Mouse (Mus musculus): ENCODE results near the gene Rgs5. TPM values are rescaled to one million over a fixed set of nuclear protein-coding genes. Genes with fewer than 3 reads are reported as not detected.

The Rgs5 gene
- polyA plus RNA-seq, 1 experiment from 2014 or later, result 1.1 TPM

DNA sequence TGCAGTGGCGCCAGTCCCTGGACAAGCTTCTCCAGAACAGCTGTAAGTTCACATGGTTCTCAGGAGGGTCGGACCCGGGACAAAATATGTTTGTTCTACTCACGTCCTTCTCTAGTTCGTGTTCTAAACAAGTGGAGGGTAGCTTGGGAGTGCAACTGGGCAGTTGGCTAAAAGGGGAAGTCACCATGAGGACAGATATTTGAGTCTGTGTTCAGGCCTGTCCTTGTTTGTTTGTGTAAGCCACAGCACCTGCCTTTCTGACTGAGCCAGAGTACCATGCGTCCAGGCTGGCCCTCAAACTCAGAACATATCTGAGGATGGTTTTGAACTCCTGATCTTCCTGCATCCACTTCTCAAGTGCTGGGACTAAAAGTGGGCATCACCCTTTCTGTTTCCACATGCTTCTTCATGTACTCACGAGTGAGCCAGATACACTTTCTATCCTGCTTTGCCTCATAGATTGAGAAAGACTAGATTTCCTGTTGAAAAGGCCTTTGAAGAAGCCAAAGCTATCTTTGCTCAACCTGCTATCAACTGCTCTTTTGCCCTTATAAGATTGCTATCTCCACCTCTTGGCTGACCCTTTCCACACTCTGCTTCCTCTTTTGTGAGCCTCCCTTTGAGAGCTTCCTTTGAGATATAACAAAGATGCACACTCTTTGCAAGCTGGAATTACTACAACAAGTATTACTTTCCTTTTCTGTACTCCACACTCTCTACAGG is 27.6 kb downstream of the Rgs5 start:
- Histone ChIP-seq H3K36me3 (no peaks in the 10 kb centered on the region), H3K27ac (no peak overlapping the region), H3K27me3 (ENCODE audit: low read depth, poor library complexity, severe bottlenecking) (no peaks in the 10 kb centered on the region), H3K4me1 (no peaks in the 10 kb centered on the region), H3K4me3 (no peak overlapping the region), H3K9me3 (replicated peaks) (no peaks in the 10 kb centered on the region)
- WGBS, result 91% methylated on average over 7 of the region's 7 CpGs
- DNase-seq (ENCODE audit: low spot score), result no peak

DNA sequence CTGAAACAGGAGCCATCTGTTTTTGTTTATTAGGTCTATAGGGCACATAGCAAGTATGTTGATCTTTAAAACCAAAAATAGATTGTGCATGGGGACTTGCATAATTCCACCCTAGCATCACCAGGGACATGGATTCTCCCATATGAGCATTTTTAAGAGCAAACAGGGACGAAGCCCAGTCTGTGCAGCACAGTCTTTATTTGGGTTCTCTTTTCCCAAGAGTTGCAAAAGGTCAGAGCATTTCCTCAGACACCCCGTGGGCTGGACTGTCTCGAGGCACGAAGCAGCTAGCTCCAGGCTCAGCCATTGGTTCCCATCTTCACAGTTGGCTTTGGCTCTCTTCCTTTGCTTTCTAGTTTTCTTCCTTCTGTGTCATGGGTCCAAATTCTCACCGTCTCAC is 30.0 kb downstream of the Rgs5 start:
- WGBS, result 80% methylated on average over 5 of the region's 5 CpGs
- no peak overlapping the region for H3K4me3 ChIP-seq
- no peaks in the 10 kb centered on the region for H3K4me1 ChIP-seq
- H3K9me3 ChIP-seq (replicated peaks), result no peaks in the 10 kb centered on the region
- H3K36me3 ChIP-seq, result no peaks in the 10 kb centered on the region
- no peak overlapping the region for H3K27ac ChIP-seq
- no peak for DNase-seq (ENCODE audit: low spot score)
- no peaks in the 10 kb centered on the region for H3K27me3 ChIP-seq (ENCODE audit: low read depth, poor library complexity, severe bottlenecking)

DNA sequence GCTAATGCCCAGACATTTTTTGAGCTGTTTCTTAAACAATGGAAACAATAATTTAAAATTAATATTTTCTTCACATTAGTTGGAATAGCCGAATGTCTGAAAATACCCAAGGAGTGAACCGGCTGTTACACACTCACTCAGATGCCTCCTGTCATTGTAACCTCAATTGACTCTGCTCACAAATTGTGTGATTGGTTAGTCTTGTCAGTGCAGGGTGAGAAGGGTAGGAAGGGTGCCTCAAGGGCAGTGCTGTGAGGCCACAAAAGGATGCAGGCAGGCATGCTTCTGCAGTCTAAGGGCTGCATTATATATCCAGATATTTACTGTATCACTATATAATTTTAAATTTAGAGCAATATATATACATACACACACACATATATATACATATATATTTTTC is 37.7 kb downstream of the Rgs5 start:
- Histone ChIP-seq H3K4me3 (no peak overlapping the region), H3K36me3 (no peaks in the 10 kb centered on the region), H3K27me3 (ENCODE audit: low read depth, poor library complexity, severe bottlenecking) (no peaks in the 10 kb centered on the region), H3K27ac (no peak overlapping the region), H3K4me1 (no peaks in the 10 kb centered on the region), H3K9me3 (replicated peaks) (no peaks in the 10 kb centered on the region)
- 87% methylated on average over 2 of the region's 2 CpGs for WGBS
- DNase-seq (ENCODE audit: low spot score), result no peak

DNA sequence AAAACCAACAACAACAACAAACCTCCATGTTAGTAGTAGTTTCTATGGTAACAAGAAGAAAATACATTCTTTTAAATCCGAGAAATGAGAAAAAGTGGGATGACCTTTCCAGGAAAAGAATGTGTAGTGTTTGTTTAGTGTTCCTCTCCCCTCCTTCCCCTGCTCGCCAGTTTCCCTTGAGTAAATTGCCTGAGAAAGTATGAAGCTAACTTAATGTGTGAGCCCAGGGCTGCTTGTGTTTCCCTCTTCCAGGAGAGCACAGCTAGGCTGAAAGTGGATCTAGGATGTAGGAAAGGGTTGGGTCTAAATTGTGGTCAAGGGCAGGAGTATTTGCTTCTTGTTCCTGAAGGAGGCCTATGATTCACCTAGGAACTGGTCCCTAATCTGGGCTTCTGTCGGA is 38.2 kb downstream of the Rgs5 start:
- H3K27ac ChIP-seq, result no peak overlapping the region
- H3K27me3 ChIP-seq (ENCODE audit: low read depth, poor library complexity, severe bottlenecking), result no peaks in the 10 kb centered on the region
- DNase-seq (ENCODE audit: low spot score), result no peak
- H3K9me3 ChIP-seq (replicated peaks), result no peaks in the 10 kb centered on the region
- H3K4me3 ChIP-seq, result no peak overlapping the region
- WGBS, result 75% methylated on average over 3 of the region's 3 CpGs
- H3K36me3 ChIP-seq, result no peaks in the 10 kb centered on the region
- no peaks in the 10 kb centered on the region for H3K4me1 ChIP-seq

DNA sequence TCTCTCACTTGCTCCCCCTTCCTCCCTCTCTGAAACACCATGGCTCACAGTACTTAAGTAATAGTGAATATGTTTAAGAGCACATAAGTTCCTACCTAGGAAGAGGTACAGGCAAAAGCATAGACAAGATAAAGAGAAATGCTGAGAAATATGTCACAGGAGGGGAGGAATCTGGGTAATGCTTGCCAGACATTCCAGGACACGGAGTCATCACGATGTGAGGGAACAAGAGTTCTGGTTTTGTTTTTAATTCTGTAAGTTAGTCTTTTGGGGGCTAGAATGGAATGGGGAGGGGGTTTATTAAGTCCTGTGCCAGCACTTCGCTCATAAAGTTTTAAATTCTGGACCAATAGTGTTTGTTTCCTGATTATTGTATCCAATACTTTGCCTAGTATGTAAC is 40.1 kb downstream of the Rgs5 start:
- Histone ChIP-seq H3K4me1 (no peaks in the 10 kb centered on the region), H3K27me3 (ENCODE audit: low read depth, poor library complexity, severe bottlenecking) (no peaks in the 10 kb centered on the region), H3K36me3 (no peaks in the 10 kb centered on the region), H3K9me3 (replicated peaks) (no peaks in the 10 kb centered on the region), H3K27ac (no peak overlapping the region), H3K4me3 (no peak overlapping the region)
- 90% methylated on average over 3 of the region's 3 CpGs for WGBS
- no peak for DNase-seq (ENCODE audit: low spot score)

DNA sequence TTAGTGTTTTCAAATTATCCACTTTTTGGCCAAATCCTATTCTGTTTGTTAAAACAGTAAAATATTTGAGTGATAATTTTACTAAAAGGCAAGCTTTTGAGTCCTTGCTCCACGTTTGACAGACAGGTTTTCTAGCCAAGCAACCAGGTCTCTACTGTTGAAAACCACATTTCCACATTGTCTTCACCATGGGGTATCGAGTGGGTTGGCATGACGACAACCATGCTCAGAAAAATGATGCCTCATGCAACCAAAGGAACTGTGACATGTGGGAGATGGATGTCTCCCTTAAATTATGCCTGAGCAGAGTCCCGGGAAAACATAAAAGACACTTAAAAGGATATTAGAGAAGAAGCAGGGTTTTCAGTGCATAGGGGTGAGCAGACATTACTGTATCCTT is 41.9 kb downstream of the Rgs5 start:
- no peak for DNase-seq (ENCODE audit: low spot score)
- Histone ChIP-seq H3K4me3 (no peak overlapping the region), H3K27ac (no peak overlapping the region), H3K36me3 (no peaks in the 10 kb centered on the region), H3K9me3 (replicated peaks) (no peaks in the 10 kb centered on the region), H3K27me3 (ENCODE audit: low read depth, poor library complexity, severe bottlenecking) (no peaks in the 10 kb centered on the region), H3K4me1 (no peaks in the 10 kb centered on the region)
- 83% methylated on average over 4 of the region's 4 CpGs for WGBS

DNA sequence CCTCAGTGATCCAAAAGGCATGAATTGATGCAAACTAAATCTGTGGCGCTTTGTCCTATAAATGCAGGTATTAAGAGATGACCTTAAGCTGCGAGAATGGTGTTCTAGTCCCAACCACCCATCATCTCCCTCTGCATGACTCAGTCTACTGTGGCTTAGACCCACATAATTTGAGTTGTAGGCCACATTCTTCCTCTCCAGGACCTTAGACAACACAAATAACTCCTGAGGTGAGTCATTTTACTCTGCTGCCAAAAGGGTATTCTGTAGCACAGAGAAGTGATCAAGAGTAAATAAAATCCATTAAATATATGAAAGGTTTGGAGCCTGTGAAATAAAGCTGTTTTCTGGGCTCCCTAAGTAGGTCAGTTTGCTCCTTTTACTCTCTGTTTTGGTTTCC is 43.9 kb downstream of the Rgs5 start:
- no peak for DNase-seq (ENCODE audit: low spot score)
- no peak overlapping the region for H3K4me3 ChIP-seq
- H3K36me3 ChIP-seq, result no peaks in the 10 kb centered on the region
- H3K4me1 ChIP-seq, result no peaks in the 10 kb centered on the region
- no peaks in the 10 kb centered on the region for H3K9me3 ChIP-seq (replicated peaks)
- WGBS, result 96% methylated on average over 2 of the region's 2 CpGs
- no peaks in the 10 kb centered on the region for H3K27me3 ChIP-seq (ENCODE audit: low read depth, poor library complexity, severe bottlenecking)
- no peak overlapping the region for H3K27ac ChIP-seq

DNA sequence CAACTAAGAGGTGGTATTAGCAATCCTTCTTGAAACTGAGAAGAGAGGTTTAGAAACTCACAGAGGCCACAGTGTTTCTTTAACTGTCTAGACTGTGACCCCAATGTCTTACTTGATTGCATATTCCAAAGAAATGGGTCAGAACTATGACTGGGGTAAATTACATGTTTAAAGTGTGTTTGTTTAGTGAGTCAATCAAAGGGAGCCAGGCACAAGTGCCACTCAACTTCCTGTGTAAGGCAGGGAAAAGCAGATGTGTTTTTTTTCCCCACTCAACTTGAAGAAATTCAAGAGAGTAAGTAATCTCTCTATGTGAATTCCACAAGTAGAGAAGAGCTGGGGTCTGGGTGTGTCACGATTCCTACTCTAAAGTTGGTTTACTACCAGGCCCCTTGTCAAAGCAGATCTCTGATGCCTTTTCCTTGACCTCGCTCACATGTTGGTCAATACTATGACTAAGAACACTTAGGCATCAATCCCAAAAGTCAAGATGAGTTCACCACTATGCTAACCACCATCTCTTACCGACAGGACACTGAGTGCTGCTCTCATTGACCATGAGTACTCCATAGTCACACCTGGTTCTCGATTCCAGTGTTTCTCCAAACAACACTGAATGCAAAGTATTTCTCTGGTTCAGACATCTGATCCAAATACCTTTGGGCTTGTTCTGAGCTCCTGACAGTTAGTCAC is 49.2 kb downstream of the Rgs5 start:
- no peak for DNase-seq (ENCODE audit: low spot score)
- Histone ChIP-seq H3K27me3 (ENCODE audit: low read depth, poor library complexity, severe bottlenecking) (no peaks in the 10 kb centered on the region), H3K9me3 (replicated peaks) (no peaks in the 10 kb centered on the region), H3K36me3 (no peaks in the 10 kb centered on the region), H3K4me1 (no peaks in the 10 kb centered on the region), H3K4me3 (no peak overlapping the region), H3K27ac (no peak overlapping the region)
- 91% methylated on average over 4 of the region's 4 CpGs for WGBS

DNA sequence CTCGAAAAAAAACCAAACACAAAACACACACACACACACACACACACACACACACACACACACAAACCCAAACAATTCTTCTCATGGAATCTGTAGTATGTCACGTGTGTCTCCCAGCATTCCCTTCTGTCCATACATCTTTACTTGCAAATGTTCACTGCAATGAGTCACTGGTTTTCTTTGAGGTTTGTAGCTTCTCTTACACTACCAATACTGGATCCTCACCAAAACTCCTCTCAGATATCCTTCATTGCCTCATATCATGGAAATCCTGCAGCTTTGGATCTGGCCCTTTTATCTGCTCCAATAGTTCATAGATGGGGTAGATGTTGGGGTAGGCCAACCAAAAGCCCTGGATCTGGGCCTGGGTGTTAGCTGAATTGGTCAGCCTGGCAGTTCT is 66.5 kb downstream of the Rgs5 start:
- Histone ChIP-seq H3K27me3 (ENCODE audit: low read depth, poor library complexity, severe bottlenecking) (no peaks in the 10 kb centered on the region), H3K4me3 (no peak overlapping the region), H3K4me1 (no peaks in the 10 kb centered on the region), H3K27ac (no peak overlapping the region), H3K9me3 (replicated peaks) (no peaks in the 10 kb centered on the region), H3K36me3 (no peaks in the 10 kb centered on the region)
- no peak for DNase-seq (ENCODE audit: low spot score)
- 90% methylated on average over 2 of the region's 2 CpGs for WGBS

DNA sequence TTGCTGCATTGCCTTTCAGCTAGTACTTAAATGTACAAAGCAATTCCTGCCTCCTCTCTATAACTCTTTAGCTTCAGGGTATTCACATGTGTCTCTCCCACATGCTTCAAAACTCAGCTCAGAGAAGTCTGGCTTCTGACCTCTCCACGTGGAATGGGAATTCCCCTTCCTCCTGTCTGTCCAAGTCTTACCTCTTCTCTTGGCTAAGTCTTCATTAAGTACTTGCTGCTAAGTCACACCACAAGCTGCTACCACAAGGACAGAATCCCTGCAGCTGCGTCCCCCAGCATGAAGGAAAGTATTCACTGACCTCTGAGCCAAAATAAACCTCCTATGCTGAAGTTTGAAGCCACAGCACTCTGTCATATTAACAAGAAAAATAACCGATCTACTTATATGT is 71.0 kb downstream of the Rgs5 start:
- Histone ChIP-seq H3K4me1 (no peaks in the 10 kb centered on the region), H3K4me3 (no peak overlapping the region), H3K27me3 (ENCODE audit: low read depth, poor library complexity, severe bottlenecking) (no peaks in the 10 kb centered on the region), H3K9me3 (replicated peaks) (no peaks in the 10 kb centered on the region), H3K36me3 (no peaks in the 10 kb centered on the region), H3K27ac (no peak overlapping the region)
- 86% methylated on average over 3 of the region's 3 CpGs for WGBS
- no peak for DNase-seq (ENCODE audit: low spot score)

DNA sequence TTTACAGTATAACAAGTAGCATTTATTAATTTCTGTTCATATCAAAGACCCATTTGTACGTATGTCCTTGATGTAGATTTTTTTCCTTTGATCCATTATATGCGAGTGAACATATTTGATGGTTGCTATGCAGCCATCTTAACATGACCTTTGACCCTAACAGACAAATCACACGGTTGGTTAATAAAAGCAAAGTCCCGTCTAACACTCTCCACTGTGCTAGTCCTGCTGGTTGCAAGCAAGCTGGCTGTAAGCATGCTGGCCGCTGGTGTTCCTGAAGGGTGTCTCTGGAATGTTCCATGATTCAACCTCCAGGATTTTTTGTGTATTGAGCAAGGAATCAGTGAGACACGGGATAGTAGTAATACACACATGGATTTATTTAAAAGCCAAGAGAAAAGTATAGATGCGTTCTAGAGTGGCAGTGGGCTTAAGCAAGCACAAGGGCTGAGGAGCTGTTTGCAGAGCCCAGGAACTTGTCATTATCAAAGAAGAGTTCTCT is 75.3 kb downstream of the Rgs5 start:
- Histone ChIP-seq H3K9me3 (replicated peaks) (no peaks in the 10 kb centered on the region), H3K4me1 (no peaks in the 10 kb centered on the region), H3K27me3 (ENCODE audit: low read depth, poor library complexity, severe bottlenecking) (no peaks in the 10 kb centered on the region), H3K27ac (no peak overlapping the region), H3K4me3 (no peak overlapping the region), H3K36me3 (no peaks in the 10 kb centered on the region)
- WGBS, result 83% methylated on average over 7 of the region's 7 CpGs
- DNase-seq (ENCODE audit: low spot score), result no peak

DNA sequence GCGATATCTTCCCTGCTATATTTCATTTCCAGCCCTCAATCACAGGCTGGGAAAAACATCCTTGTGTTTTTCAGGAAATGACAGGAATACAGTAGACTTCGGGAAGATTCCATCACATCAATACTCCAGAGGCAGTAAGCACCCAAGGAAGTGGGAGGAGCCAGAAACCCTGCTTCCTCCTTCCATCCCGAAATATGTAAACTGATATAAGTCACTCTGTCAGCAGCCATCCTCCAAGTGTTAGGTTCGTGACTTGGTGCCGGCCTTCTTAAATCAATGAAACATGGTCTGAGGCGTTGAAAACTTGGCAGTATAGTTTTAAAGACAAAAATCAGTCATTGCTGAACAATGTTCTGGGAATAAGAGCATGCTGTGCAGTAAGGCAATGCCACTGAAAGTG is 80.8 kb downstream of the Rgs5 start:
- H3K9me3 ChIP-seq (replicated peaks), result no peaks in the 10 kb centered on the region
- 80% methylated on average over 6 of the region's 6 CpGs for whole genome bisulfite sequencing
- H3K27ac ChIP-seq, result no peak overlapping the region
- no peak for DNase-seq (ENCODE audit: low spot score)
- no peaks in the 10 kb centered on the region for H3K36me3 ChIP-seq
- no peaks in the 10 kb centered on the region for H3K27me3 ChIP-seq (ENCODE audit: low read depth, poor library complexity, severe bottlenecking)
- no peak overlapping the region for H3K4me3 ChIP-seq
- H3K4me1 ChIP-seq, result no peaks in the 10 kb centered on the region

DNA sequence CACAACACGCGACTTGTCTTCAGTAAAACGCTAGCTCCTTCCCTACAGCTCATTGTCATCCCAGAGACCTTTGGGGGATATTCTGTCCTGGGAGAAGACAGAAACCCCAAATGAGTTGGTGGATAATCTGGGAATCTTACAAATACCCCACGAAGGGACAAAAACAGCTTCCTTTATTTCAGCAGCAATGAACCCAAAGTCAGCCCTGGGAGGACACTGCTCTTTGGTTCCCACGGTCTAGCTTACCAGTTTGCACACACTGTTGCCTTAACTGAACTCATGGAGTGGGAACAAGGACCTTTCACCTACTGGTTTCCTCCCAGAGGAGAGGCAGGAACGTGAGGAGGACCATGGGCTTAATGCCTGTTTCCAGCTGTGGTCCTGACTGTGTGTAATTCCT is 81.9 kb downstream of the Rgs5 start:
- WGBS, result 87% methylated on average over 6 of the region's 6 CpGs
- no peaks in the 10 kb centered on the region for H3K9me3 ChIP-seq (replicated peaks)
- DNase-seq (ENCODE audit: low spot score), result no peak
- H3K27ac ChIP-seq, result no peak overlapping the region
- no peaks in the 10 kb centered on the region for H3K36me3 ChIP-seq
- H3K4me1 ChIP-seq, result no peaks in the 10 kb centered on the region
- no peak overlapping the region for H3K4me3 ChIP-seq
- H3K27me3 ChIP-seq (ENCODE audit: low read depth, poor library complexity, severe bottlenecking), result no peaks in the 10 kb centered on the region
